Mouse (Mus musculus) C2C12 (cell line): Measurements from ENCODE around the gene Mapk13.

Experiments
- CTCF ChIP-seq: IDR thresholded peaks from one replicate; pipeline ENCODE4 v1.5.1; 2011; ENCODE audit not compliant: control insufficient read depth, insufficient read depth, insufficient read length
- MAX ChIP-seq: IDR thresholded peaks from one replicate; pipeline ENCODE4 v1.6.1; 2011; ENCODE audit warnings: mild to moderate bottlenecking, control low read depth
- MYOD1 ChIP-seq: IDR thresholded peaks from one replicate; pipeline ENCODE4 v1.6.1; 2011; ENCODE audit warnings: low read depth; ENCODE audit not compliant: control insufficient read depth, insufficient read length

GRCm38 (mm10) chr17:28820189-28820588 lies 51.1 kb downstream of the Mapk13 start:
- TF ChIP-seq MYOD1: no peak
- TF ChIP-seq MAX: no peak
- no peak for TF ChIP-seq CTCF
